Mouse (Mus musculus): Measurements from ENCODE around the gene Tmod3.
"Not testable (repeated sequence)": the region's sequence is repeated elsewhere in the genome, so short reads cannot be mapped to it uniquely, and the experiment has no call there.

Tmod3 gene

GRCm38 (mm10) chr9:75511236-75511939 is 48.1 kb downstream of the Tmod3 start:
- in situ Hi-C loops (cut with MboI; ENCODE audit: low sequenced_read_pairs) = no loop called here

GRCm38 (mm10) chr9:75504311-75504710 is 55.1 kb downstream of the Tmod3 start:
- in situ Hi-C loops (cut with MboI; ENCODE audit: low sequenced_read_pairs) = no loop called here

- in situ Hi-C loops (cut with MboI; ENCODE audit: low sequenced_read_pairs) = no loop called here
Observed at GRCm38 (mm10) chr9:75498571-75498970, 60.9 kb downstream of the Tmod3 start.

- in situ Hi-C loops (cut with MboI; ENCODE audit: low sequenced_read_pairs) = no loop called here
Observed at GRCm38 (mm10) chr9:75495945-75496344, 63.5 kb downstream of the Tmod3 start.

- in situ Hi-C loops (cut with MboI; ENCODE audit: low sequenced_read_pairs) = no loop called here
Observed at GRCm38 (mm10) chr9:75494407-75495005, 65.0 kb downstream of the Tmod3 start.

- in situ Hi-C loops (cut with MboI; ENCODE audit: low sequenced_read_pairs) = not testable (repeated sequence)
Observed at GRCm38 (mm10) chr9:75488255-75488654, 71.2 kb downstream of the Tmod3 start.

- in situ Hi-C loops (cut with MboI; ENCODE audit: low sequenced_read_pairs) = no loop called here
Observed at GRCm38 (mm10) chr9:75485231-75485630, 74.2 kb downstream of the Tmod3 start.

- in situ Hi-C loops (cut with MboI; ENCODE audit: low sequenced_read_pairs) = no loop called here
Observed at GRCm38 (mm10) chr9:75480536-75481075, 78.9 kb downstream of the Tmod3 start.

- in situ Hi-C loops (cut with MboI; ENCODE audit: low sequenced_read_pairs) = no loop called here
Observed at GRCm38 (mm10) chr9:75479106-75479725, 80.2 kb downstream of the Tmod3 start.

GRCm38 (mm10) chr9:75477212-75477611 is 82.2 kb downstream of the Tmod3 start:
- in situ Hi-C loops (cut with MboI; ENCODE audit: low sequenced_read_pairs) = no loop called here

- in situ Hi-C loops (cut with MboI; ENCODE audit: low sequenced_read_pairs) = no loop called here
Observed at GRCm38 (mm10) chr9:75468297-75468696, 91.2 kb downstream of the Tmod3 start.

- in situ Hi-C loops (cut with MboI; ENCODE audit: low sequenced_read_pairs) = no loop called here
Observed at GRCm38 (mm10) chr9:75467581-75467980, 91.9 kb downstream of the Tmod3 start.

- in situ Hi-C loops (cut with MboI; ENCODE audit: low sequenced_read_pairs) = no loop called here
Observed at GRCm38 (mm10) chr9:75466641-75467040, 92.8 kb downstream of the Tmod3 start.

GRCm38 (mm10) chr9:75465856-75466255 is 93.6 kb downstream of the Tmod3 start:
- in situ Hi-C loops (cut with MboI; ENCODE audit: low sequenced_read_pairs) = no loop called here

GRCm38 (mm10) chr9:75463050-75463660 is 96.3 kb downstream of the Tmod3 start:
- in situ Hi-C loops (cut with MboI; ENCODE audit: low sequenced_read_pairs) = no loop called here

GRCm38 (mm10) chr9:75455684-75456083 is 103.8 kb downstream of the Tmod3 start:
- in situ Hi-C loops (cut with MboI; ENCODE audit: low sequenced_read_pairs) = no loop called here

- in situ Hi-C loops (cut with MboI; ENCODE audit: low sequenced_read_pairs) = no loop called here
Observed at GRCm38 (mm10) chr9:75453994-75454393, 105.5 kb downstream of the Tmod3 start.

GRCm38 (mm10) chr9:75448021-75448420 is 111.4 kb downstream of the Tmod3 start:
- in situ Hi-C loops (cut with MboI; ENCODE audit: low sequenced_read_pairs) = loop anchor here (25.0 kb wide), 1 partner anchor 411 kb away; the partner anchor contains the start of gene Arpp19

All from CH12F3 (cell line).